Mouse (Mus musculus) c-Kit-positive CD71-positive TER-119-positive erythroid progenitor cells, embryonic 14.5 days (primary cell): ENCODE results near the gene Rnase4.

Experiments
- DNase-seq: peaks from one replicate; pipeline ENCODE4 v3.0.0-alpha.2; 2013; ENCODE audit warnings: low spot score

Rnase4 gene

GRCm38 (mm10) chr14:51128775-51129623 lies 38.1 kb downstream of the Rnase4 start:
- DNase-seq, result peak; percentile 56

GRCm38 (mm10) chr14:51129624-51129975 lies 38.7 kb downstream of the Rnase4 start:
- peak; percentile 56 for DNase-seq

- peak; percentile 84 for DNase-seq
These were observed 39.6 kb downstream of the Rnase4 start for GRCm38 (mm10) chr14:51130315-51130940.

- peak; percentile 35 for DNase-seq
These were observed 40.4 kb downstream of the Rnase4 start for GRCm38 (mm10) chr14:51131086-51131815.

- peak; percentile 76 for DNase-seq
These were observed 41.5 kb downstream of the Rnase4 start for GRCm38 (mm10) chr14:51132372-51132771.

GRCm38 (mm10) chr14:51140342-51140741 lies 49.5 kb downstream of the Rnase4 start:
- no peak for DNase-seq

GRCm38 (mm10) chr14:51142119-51142518 lies 51.2 kb downstream of the Rnase4 start:
- no peak for DNase-seq

GRCm38 (mm10) chr14:51142568-51142967 lies 51.7 kb downstream of the Rnase4 start:
- DNase-seq, result peak; percentile 76

- no peak for DNase-seq
These were observed 52.4 kb downstream of the Rnase4 start for GRCm38 (mm10) chr14:51143287-51143686.

- DNase-seq, result peak; percentile 80
These were observed 53.1 kb downstream of the Rnase4 start for GRCm38 (mm10) chr14:51143937-51144336.

GRCm38 (mm10) chr14:51144451-51144850 lies 53.6 kb downstream of the Rnase4 start:
- DNase-seq, result no peak

GRCm38 (mm10) chr14:51145521-51145920 lies 54.6 kb downstream of the Rnase4 start:
- no peak for DNase-seq

- peak; percentile 27 for DNase-seq
These were observed 55.8 kb downstream of the Rnase4 start, which contains the start of gene Rnase1 for GRCm38 (mm10) chr14:51146685-51147084. Gene Rnase1, minus strand, starts transcription at chr14:51146785.

- no peak for DNase-seq
These were observed 57.1 kb downstream of the Rnase4 start for GRCm38 (mm10) chr14:51148006-51148405.

GRCm38 (mm10) chr14:51149164-51149563 lies 58.3 kb downstream of the Rnase4 start:
- DNase-seq, result peak; percentile 53

- DNase-seq, result peak; percentile 62
These were observed 59.4 kb downstream of the Rnase4 start for GRCm38 (mm10) chr14:51150206-51150831.

GRCm38 (mm10) chr14:51152249-51152870 lies 61.5 kb downstream of the Rnase4 start:
- peak; percentile 62 for DNase-seq
